Mouse (Mus musculus): ENCODE results near the gene Prcp.

GRCm38 (mm10) chr7:92897021-92897420, 22.8 kb downstream of the Prcp start:
- TF ChIP-seq CTCF (IDR thresholded peaks at IDR 0.05; ENCODE audit: insufficient read depth, low read depth, low read length) (no peak), POLR2A (IDR thresholded peaks at IDR 0.05; ENCODE audit: insufficient read depth, low read depth, low read length) (no peak)
